Mouse (Mus musculus) midbrain, embryonic 10.5 days (tissue): ENCODE measurements around the gene Zfp810. TPM values are rescaled to one million over a fixed set of nuclear protein-coding genes. Genes with fewer than 3 reads are reported as not detected.

ENCODE experiments used
- DNase-seq: peaks from one replicate; pipeline ENCODE4 v3.0.0-alpha.2; 2017; ENCODE audit warnings: low spot score
- H3K27ac ChIP-seq: fragments of 300-500 bp; sonication (generic); replicated peaks from 2 replicates; pipeline ENCODE4 v1.5.1; 2016; ENCODE audit warnings: mild to moderate bottlenecking
- H3K27me3 ChIP-seq: fragments of 300-500 bp; sonication (generic); 2 replicates; pipeline ENCODE4 v1.6.1; 2016; ENCODE audit warnings: low read depth, mild to moderate bottlenecking; ENCODE audit not compliant: poor library complexity, severe bottlenecking
- H3K36me3 ChIP-seq: fragments of 300-500 bp; sonication (generic); 2 replicates; pipeline ENCODE4 v1.6.1; 2016; ENCODE audit warnings: mild to moderate bottlenecking, moderate library complexity
- H3K4me1 ChIP-seq: fragments of 300-500 bp; sonication (generic); 2 replicates; pipeline ENCODE4 v1.6.1; 2016
- H3K4me3 ChIP-seq: fragments of 300-500 bp; sonication (generic); 2 replicates; pipeline ENCODE4 v1.5.1; 2016; ENCODE audit warnings: mild to moderate bottlenecking, moderate library complexity
- H3K9me3 ChIP-seq: fragments of 300-500 bp; sonication (generic); replicated peaks from 2 replicates; pipeline ENCODE4 v1.6.1; 2016; ENCODE audit warnings: mild to moderate bottlenecking
- WGBS: fragments of 180-500 bp; shearing (Covaris S2); methylation state at CpG from one replicate; pipeline ENCODE4 v1.1.7; 2016; 5-methylcytosine and 5-hydroxymethylcytosine counted together
- polyA plus RNA-seq: library from polyadenylated mRNA; unstranded; fragments of >200 nt; fragmentation: Nextera tagmentation; extraction: Ambion mirVana; gene quantifications from 2 replicates; pipeline ENCODE4 v1.2.1, GENCODE M21; 2016

Zfp810 gene
- polyA plus RNA-seq, 1 experiment from 2014 or later: 23.1 TPM

- whole genome bisulfite sequencing: 99% methylated on average over 4 of the region's 4 CpGs
- H3K36me3 ChIP-seq: peaks cover 69% of the 10 kb centered on the region
- H3K27ac ChIP-seq: no peak overlapping the region
- peaks cover 7% of the 10 kb centered on the region; the same call in 1 of the 2 replicates for H3K4me1 ChIP-seq
- DNase-seq: no peak
- peaks cover 37% of the 10 kb centered on the region for H3K9me3 ChIP-seq
- H3K27me3 ChIP-seq: no peaks in the 10 kb centered on the region
- no peak overlapping the region for H3K4me3 ChIP-seq
Observed at GRCm38 (mm10) chr9:22256579-22256978, 50.9 kb downstream of the Zfp810 start.

- peaks cover 97% of the 10 kb centered on the region for H3K36me3 ChIP-seq
Observed at GRCm38 (mm10) chr9:22244242-22244641, 63.2 kb downstream of the Zfp810 start.

GRCm38 (mm10) chr9:22240001-22240400 is 67.4 kb downstream of the Zfp810 start:
- no peaks in the 10 kb centered on the region for H3K27me3 ChIP-seq
- DNase-seq: no peak
- peaks cover 98% of the 10 kb centered on the region for H3K36me3 ChIP-seq
- no peak overlapping the region for H3K4me3 ChIP-seq
- H3K9me3 ChIP-seq: peaks cover 21% of the 10 kb centered on the region
- WGBS: 92% methylated on average over 4 of the region's 4 CpGs
- no peaks in the 10 kb centered on the region for H3K4me1 ChIP-seq
- H3K27ac ChIP-seq: no peak overlapping the region

More at GRCm38 (mm10) chr9:22244242-22244641, 63.2 kb downstream of the Zfp810 start:
- H3K4me1 ChIP-seq: no peaks in the 10 kb centered on the region
- H3K27me3 ChIP-seq: no peaks in the 10 kb centered on the region
- H3K9me3 ChIP-seq: peaks cover 39% of the 10 kb centered on the region
- WGBS: 94% methylated on average over 2 of the region's 2 CpGs
- DNase-seq: no peak
- H3K27ac ChIP-seq: no peak overlapping the region
- no peak overlapping the region for H3K4me3 ChIP-seq

GRCm38 (mm10) chr9:22230556-22230955 is 76.9 kb downstream of the Zfp810 start:
- H3K27me3 ChIP-seq: no peaks in the 10 kb centered on the region
- no peak overlapping the region for H3K4me3 ChIP-seq
- DNase-seq: no peak
- H3K36me3 ChIP-seq: peaks cover 17% of the 10 kb centered on the region
- H3K4me1 ChIP-seq: peaks cover 6% of the 10 kb centered on the region
- H3K9me3 ChIP-seq: no peaks in the 10 kb centered on the region; the same call in 1 of the 2 replicates
- H3K27ac ChIP-seq: no peak overlapping the region

- no peak overlapping the region for H3K27ac ChIP-seq
- no peaks in the 10 kb centered on the region; the same call in 1 of the 2 replicates for H3K9me3 ChIP-seq
- DNase-seq: no peak
- peaks cover 6% of the 10 kb centered on the region for H3K4me1 ChIP-seq
- no peak overlapping the region for H3K4me3 ChIP-seq
- WGBS: 93% methylated on average over 3 of the region's 3 CpGs
- H3K36me3 ChIP-seq: peaks cover 12% of the 10 kb centered on the region
- no peaks in the 10 kb centered on the region for H3K27me3 ChIP-seq
Observed at GRCm38 (mm10) chr9:22230061-22230460, 77.4 kb downstream of the Zfp810 start.

- Histone ChIP-seq H3K9me3 (no peaks in the 10 kb centered on the region), H3K4me1 (peaks cover 6% of the 10 kb centered on the region), H3K36me3 (peaks cover 7% of the 10 kb centered on the region; the same call in 1 of the 2 replicates), H3K4me3 (no peak overlapping the region), H3K27me3 (no peaks in the 10 kb centered on the region), H3K27ac (no peak overlapping the region)
- DNase-seq: no peak
- WGBS: 93% methylated on average over 7 of the region's 7 CpGs
Observed at GRCm38 (mm10) chr9:22229386-22230026, 77.9 kb downstream of the Zfp810 start.

GRCm38 (mm10) chr9:22226846-22227245 is 80.6 kb downstream of the Zfp810 start:
- WGBS: 96% methylated on average over 15 of the region's 15 CpGs
- DNase-seq: no peak
- Histone ChIP-seq H3K4me3 (no peak overlapping the region), H3K36me3 (0 out of 2 replicates have a peak, but pooled peaks cover 3% of the 10 kb centered on the region), H3K27me3 (no peaks in the 10 kb centered on the region), H3K27ac (no peak overlapping the region), H3K9me3 (no peaks in the 10 kb centered on the region), H3K4me1 (peaks cover 6% of the 10 kb centered on the region)

Other genes starting within 250 kb of the Zfp810 start
- not detected in 2 replicates for gene Gm49318, start 236.4 kb downstream of the Zfp810 start, polyA plus RNA-seq
- 11.7 and 12.6 TPM in 2 replicates for gene Zfp653, start 236.3 kb downstream of the Zfp810 start, polyA plus RNA-seq
- 41.1 and 44.1 TPM in 2 replicates for gene Ecsit, start 222.2 kb downstream of the Zfp810 start, polyA plus RNA-seq
- gene Cnn1, start 208.4 kb downstream of the Zfp810 start, polyA plus RNA-seq: 1.0 and 3.0 TPM in 2 replicates
- gene Elof1, start 190.5 kb downstream of the Zfp810 start, polyA plus RNA-seq: 251 and 265 TPM in 2 replicates
- gene Acp5, start 171.9 kb downstream of the Zfp810 start, polyA plus RNA-seq: 20.2 and 20.9 TPM in 2 replicates
- 57.8 and 60.3 TPM in 2 replicates for gene Pigyl, start 150.8 kb downstream of the Zfp810 start, polyA plus RNA-seq
- 0.25 TPM in 2 replicates for gene Zfp872, start 119.6 kb downstream of the Zfp810 start, polyA plus RNA-seq
- gene Zfp809, start 81.9 kb downstream of the Zfp810 start, polyA plus RNA-seq: 10.4 and 11.6 TPM in 2 replicates
- gene Zfp599, start 47.8 kb downstream of the Zfp810 start, polyA plus RNA-seq: 5.7 and 6.8 TPM in 2 replicates
- gene Anln, start 81.5 kb upstream of the Zfp810 start, polyA plus RNA-seq: 38.3 and 40.4 TPM in 2 replicates
- gene 9530077C05Rik, start 103.9 kb upstream of the Zfp810 start, polyA plus RNA-seq: 9.5 and 10.4 TPM in 2 replicates
- not detected in 2 replicates for gene Gm17545, start 146.6 kb upstream of the Zfp810 start, polyA plus RNA-seq
- gene Rp9, start 162.1 kb upstream of the Zfp810 start, polyA plus RNA-seq: 42.9 and 46.5 TPM in 2 replicates
- 12.5 and 13.2 TPM in 2 replicates for gene Bbs9, start 168.1 kb upstream of the Zfp810 start, polyA plus RNA-seq